Mouse (Mus musculus): ENCODE results near the gene Mdfi. TPM values are rescaled to one million over a fixed set of nuclear protein-coding genes. Genes with fewer than 3 reads are reported as not detected.

Gene Mdfi
- total RNA-seq, 2 experiments from 2014 or later, result 1.0 to 1.1 TPM

- DNase-seq, result no peak
Observed at GRCm38 (mm10) chr17:47847985-47848384, 13.5 kb upstream of the Mdfi start.

DNA sequence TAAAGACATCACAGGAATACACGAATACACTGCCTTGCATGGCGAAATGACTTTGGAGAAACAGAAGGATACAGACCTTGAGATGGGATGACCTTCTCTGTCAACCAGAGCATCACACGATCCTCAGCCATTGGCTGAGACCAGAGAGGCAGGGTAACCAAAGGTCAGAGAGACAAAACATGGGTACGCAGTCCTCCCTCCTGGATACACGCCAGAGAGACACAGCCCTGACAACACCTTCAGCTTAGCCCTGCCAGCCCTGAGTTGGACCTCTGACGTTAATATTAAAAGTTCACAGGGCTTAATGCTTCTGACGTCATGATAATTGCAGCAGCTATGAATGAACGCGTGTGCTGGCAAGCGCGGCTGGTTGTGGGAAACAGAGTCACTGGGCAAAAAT lies 11.1 kb upstream of the Mdfi start:
- DNase-seq, result no peak

DNA sequence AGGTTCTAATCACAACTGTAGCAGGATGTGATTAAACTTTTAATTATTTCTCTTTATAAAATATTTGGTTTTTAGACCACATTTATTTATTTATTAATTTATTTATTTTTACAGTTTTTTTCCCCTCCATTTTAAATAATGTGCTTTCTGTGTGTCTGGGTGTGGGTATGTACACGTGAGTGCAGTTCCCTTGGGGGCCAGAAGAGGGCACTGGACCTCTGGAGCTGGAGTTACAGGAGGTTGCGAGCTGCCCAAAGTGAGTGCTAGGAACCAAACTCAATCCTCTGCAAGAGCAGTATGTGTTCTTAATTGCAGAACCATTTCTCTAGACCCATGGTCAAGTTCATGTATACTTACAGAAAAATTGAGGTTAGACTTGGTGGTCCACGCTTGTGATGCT lies 9.0 kb upstream of the Mdfi start:
- DNase-seq, result no peak

GRCm38 (mm10) chr17:47841931-47842623 lies 7.6 kb upstream of the Mdfi start:
- DNase-seq, result peak; percentile 81

DNA sequence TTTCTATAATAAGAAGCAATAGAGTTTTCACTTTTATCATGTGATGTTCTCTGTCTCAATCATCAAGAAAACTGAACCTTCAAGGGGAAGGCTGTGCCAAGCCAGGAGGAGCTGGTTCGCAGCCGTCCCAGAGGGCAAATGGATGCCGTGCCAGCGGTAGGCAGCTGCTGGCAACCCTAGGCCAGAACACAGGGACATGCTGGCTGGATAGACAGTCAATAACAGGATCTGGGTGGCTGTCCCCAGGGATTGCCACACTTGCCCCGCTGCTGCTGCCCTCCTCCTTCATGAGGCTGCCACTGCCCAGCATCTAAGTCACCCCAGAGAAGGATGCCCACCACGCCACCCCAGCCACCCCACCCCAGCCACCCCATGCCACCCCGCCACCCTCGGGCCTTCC lies 7.0 kb upstream of the Mdfi start:
- DNase-seq, result no peak

GRCm38 (mm10) chr17:47837808-47838207 lies 3.3 kb upstream of the Mdfi start:
- no peak for DNase-seq

DNA sequence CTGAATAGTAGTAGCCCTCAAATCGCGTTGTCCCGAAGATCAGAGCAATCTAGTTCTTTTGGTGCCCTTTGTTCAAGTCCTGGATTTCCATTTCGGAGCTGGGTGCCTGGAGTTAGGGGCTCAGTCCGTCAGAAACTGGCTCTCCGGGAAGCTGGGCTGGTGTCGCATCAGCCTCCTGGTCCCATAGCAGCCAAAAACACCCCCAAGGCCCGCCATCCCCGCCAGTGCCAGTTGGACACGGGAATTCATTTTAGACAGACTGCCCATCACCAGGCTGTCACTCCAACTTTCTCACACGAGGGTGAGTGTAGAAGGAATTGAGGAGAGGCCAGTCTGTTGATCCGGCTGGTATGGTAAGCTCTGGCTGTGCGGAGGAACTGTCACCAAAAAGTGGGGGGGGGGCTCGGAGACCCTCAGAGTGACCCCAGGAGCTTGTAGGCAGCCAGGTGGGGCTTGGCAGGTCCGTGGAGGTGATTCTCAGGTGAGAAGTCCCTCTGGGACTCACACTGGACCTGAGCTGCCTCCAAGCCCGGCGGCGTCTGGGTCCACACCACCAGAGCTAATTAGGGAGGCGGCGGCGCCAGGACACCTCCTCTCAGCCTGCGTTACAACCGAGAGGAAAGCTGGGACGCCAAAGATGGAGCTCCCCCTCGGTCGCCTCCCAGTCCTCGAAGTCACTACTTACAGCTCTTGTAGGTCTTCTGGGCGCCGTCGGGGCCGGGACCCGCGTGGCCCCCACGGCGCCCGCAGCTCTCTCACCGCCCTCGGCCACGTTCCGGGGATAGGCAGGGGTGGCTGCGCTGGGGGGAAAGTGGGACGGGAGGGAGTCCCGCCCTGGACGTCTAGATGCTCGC lies 636 bp downstream of the Mdfi start:
- DNase-seq, result no peak

DNA sequence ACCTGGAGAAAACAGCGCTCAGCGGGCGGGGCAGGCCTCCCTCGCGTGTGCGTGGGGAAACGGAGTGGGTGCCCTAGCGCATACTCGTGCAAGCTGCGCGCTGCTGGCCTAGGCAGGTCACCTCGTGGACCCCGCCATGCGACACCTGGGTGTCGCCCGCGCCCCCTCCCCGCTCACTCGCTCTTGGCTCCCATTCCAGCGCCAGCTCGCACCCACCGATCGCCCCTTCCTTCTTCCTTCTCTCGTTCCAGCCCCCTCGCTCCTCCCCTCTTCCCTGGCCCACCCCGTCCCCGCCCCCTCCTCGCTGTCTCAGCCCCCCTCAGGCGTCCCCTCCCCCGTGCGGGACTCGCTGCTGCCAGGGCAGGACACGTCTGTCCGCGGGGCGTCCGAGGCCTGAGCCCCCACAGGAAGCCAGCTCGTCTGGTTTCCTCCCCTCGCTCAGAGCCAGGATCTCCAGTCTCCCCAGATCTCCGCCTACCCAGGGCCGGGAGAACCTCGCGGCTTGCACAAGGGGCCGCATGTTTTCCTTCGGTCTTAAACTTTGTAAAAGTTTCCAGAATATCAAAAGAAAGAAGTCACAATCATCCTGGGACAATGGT lies 1.4 kb downstream of the Mdfi start:
- DNase-seq, result peak; percentile 33

DNA sequence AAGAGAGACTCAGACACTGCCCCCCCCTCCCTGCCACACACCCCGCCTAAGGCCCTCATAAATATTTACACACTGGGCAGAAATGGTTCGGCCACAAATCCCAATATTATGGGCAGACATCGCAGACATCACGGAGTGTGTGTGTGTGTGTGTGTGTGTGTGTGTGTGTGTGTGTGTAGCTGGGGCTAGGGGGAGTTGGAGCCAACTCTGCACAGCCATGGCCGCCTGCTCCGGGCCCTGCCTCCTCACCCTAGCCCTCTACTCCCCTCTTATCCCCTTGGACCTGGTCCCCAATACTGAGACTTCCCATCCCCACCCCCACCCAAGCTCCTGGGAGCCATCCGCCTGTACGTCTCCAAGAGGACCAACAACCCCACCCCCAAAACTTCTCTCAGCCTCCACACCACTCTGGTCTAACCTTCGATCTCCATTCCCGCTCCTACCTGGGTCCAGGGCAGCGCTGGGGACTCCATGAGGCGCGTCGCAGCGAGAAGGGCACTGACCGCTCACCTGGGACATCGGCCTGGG lies 1.9 kb downstream of the Mdfi start:
- DNase-seq, result no peak

DNA sequence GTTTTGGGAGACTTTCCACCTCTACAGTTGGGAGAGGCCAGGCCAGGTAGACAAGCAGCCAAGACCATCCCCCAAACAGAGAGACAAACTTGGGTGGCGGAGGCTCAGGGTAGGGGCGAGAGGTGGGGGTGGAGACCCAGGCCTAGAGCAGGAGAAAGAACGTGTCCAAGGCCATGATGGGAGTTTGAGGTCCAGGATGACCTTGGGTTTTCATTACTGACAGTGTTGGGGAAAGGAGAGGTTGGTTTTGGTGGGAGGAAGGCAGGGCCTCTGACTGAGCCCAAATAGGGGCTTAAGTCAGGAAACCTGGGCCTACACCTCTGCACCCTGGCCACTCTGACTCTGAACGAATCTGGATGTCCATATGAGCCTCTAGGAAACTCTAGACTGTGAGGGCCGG lies 2.7 kb downstream of the Mdfi start:
- DNase-seq, result no peak

DNA sequence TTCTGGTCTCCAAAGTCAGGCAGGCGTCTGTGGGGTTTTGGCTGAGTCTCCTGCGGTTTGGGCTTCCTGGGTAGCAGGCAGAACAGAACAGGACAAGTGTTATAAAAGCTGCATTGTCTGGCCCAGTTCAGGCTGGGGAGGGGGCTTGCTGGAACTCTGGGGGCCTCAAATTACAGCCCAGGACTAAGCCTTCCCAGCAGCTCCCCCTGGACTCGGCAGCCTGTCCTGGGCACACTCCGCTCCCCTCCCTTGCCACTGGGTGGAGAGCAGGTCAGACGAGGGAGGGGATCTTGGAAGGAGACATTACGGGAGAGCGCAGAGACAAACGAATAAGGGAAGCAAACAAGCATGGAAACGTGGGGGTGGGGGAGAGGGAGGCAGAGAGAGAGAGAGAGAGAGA lies 3.3 kb downstream of the Mdfi start:
- DNase-seq, result no peak

GRCm38 (mm10) chr17:47821339-47821738 lies 13.2 kb downstream of the Mdfi start:
- no peak for DNase-seq

GRCm38 (mm10) chr17:47818038-47818725 lies 16.3 kb downstream of the Mdfi start:
- DNase-seq, result no peak

DNA sequence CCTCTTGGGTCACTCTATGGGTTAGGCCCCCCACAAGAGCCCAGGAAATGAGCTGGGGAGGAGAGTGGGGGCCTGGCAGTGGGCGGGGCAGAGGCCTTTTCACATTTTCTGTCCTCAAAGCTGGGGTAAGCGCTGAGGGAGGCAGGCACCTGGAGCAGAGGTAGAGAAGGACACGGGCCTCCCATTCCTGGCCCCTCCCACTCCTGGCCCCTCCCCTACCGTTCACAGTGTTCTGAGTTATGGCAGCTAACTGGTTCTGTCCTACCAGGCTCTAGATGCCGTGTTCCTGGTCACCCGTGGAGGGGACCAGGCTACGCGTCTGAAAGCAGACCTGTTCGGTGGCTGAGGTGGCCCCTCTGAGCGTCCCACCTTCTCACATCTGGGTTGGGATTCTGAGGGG lies 19.0 kb downstream of the Mdfi start:
- no peak for DNase-seq

GRCm38 (mm10) chr17:47814496-47814895 lies 20.0 kb downstream of the Mdfi start:
- no peak for DNase-seq

- DNase-seq, result no peak
Observed at GRCm38 (mm10) chr17:47813616-47814015, 20.9 kb downstream of the Mdfi start.

DNA sequence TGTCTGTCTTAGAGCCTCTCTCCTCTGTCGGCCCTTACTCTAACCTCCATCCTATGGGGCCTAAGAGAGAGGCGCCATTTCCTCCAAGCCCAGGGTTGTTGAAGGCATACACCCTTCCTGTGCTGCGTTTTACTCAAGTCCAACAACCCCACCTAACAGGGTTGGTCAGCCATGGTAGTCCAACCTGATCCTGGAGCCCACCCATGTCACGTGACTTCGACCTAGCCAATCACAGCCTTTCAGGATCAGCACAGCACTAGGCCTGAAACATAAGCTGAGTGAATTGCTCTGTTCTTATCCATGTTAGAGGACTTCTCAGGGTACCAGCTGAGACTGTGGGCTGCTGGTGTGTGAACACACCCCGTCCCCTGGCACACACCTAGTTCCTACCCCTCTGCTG lies 22.3 kb downstream of the Mdfi start:
- DNase-seq, result no peak

- DNase-seq, result no peak
Observed at GRCm38 (mm10) chr17:47811265-47811800, 23.2 kb downstream of the Mdfi start.

- no peak for DNase-seq
Observed at GRCm38 (mm10) chr17:47806230-47806629, 28.3 kb downstream of the Mdfi start.

DNA sequence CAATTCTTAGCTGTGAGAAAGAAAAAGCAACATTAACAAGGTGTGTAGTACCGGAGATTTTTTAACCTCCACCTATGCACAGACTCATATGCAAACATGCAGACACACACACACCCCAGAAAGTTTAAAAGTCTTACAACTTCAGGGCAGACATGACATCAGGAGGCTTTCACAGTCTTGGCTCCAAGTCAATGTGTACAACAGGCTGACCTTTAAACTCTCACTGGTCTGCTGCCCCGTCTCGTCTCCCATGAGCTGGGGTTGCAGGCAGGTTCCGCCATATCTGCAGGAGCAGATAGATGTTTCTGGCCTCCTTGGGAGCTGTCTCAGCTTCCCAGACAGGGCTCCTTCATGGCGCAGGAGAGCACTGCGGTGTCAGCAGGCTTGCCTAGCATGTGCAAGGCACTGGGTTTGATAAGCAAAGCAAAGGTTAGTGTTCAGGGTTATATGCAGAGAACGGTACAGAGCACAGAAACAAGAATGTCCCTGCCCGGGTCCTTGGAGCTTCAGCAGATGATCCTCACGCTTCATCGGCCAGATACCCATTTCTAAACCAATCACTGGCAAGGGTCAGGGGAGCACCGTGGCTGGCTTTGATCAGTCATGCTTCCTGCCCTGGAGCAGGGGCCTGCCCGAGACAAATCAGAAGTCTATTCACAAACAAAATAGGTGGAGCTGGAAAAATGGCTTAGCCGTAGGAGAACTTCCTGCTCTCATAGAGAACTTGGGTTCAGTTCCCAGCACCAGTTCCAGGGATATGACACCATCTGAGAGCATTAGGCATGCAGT lies 29.2 kb downstream of the Mdfi start:
- no peak for DNase-seq

- no peak for DNase-seq
Observed at GRCm38 (mm10) chr17:47803662-47804061, 30.8 kb downstream of the Mdfi start.
